Mouse (Mus musculus): ENCODE data around the gene Sgce. TPM values are rescaled to one million over a fixed set of nuclear protein-coding genes. Genes with fewer than 3 reads are reported as not detected.

The Sgce gene
- total RNA-seq (2012; rRNA removed), result not detected in 2 replicates
- not detected for polyA plus RNA-seq (2012; ENCODE audit: insufficient read depth in 1 of 2, insufficient read length in 2 of 2, low read depth in 1 of 2, low replicate concordance in 2 of 2, missing spikeins in 1 of 2)

- Histone ChIP-seq H3K27me3 (ENCODE audit: control insufficient read depth in 1 of 2, insufficient read depth in 2 of 2, low read length in 2 of 2) (peaks cover 0 to 4% of the 10 kb centered on the region in 2 experiments; a peak in 3 of 4 replicates), H3K4me1 (ENCODE audit: control insufficient read depth in 1 of 2, insufficient read depth in 2 of 2, low read length in 2 of 2) (no peaks in the 10 kb centered on the region), H3K9ac (ENCODE audit: control insufficient read depth, low read depth, low read length, poor library complexity, severe bottlenecking) (no peak within 1 kb of the TSS), H3K9me3 (replicated peaks; ENCODE audit: insufficient read depth, low read length) (no peaks in the 10 kb centered on the region), H3K27ac (ENCODE audit: control insufficient read depth, low read depth, low read length) (no peak within 1 kb of the TSS), H3K36me3 (ENCODE audit: control insufficient read depth in 1 of 2, insufficient read depth in 2 of 2, low read length in 2 of 2) (no peaks in the 10 kb centered on the region), H3K4me3 (ENCODE audit: control insufficient read depth in 1 of 2, insufficient read depth in 1 of 2, low read depth in 2 of 2, low read length in 2 of 2) (no peak within 1 kb of the TSS), H3K79me2 (ENCODE audit: control insufficient read depth, insufficient read depth, low read length, poor library complexity) (no peaks in the 10 kb centered on the region)
- TF ChIP-seq POLR2AphosphoS5 (IDR thresholded peaks at IDR 0.05; ENCODE audit: borderline replicate concordance, low read depth, low read length) (no peak), RCOR1 (IDR thresholded peaks at IDR 0.05; ENCODE audit: low read depth, low read length) (no peak), NRF1 (IDR thresholded peaks at IDR 0.05; ENCODE audit: insufficient read depth, low read depth, low read length, poor library complexity, severe bottlenecking) (no peak), E2F4 (IDR thresholded peaks at IDR 0.05; ENCODE audit: borderline replicate concordance, low read depth, low read length) (no peak), SIN3A (IDR thresholded peaks at IDR 0.05; ENCODE audit: low read length) (no peak), EP300 (IDR thresholded peaks at IDR 0.05; ENCODE audit: low read depth in 1 of 2, low read length in 2 of 2) (no peak), MAFK (IDR thresholded peaks at IDR 0.05; ENCODE audit: borderline replicate concordance, low read depth, low read length) (no peak), TCF12 (IDR thresholded peaks at IDR 0.05; ENCODE audit: low read depth, low read length) (no peak), KAT2A (conservative IDR thresholded peaks at IDR 0.05; ENCODE audit: low read depth, low read length) (no peak), SMC3 (IDR thresholded peaks at IDR 0.05; ENCODE audit: low read depth, low read length) (no peak), MXI1 (IDR thresholded peaks at IDR 0.05; ENCODE audit: low read depth, low read length) (no peak), TBP (IDR thresholded peaks at IDR 0.05; ENCODE audit: low read depth, low read length) (no peak), MAZ (IDR thresholded peaks at IDR 0.05; ENCODE audit: low read depth, low read length) (no peak)
- DNase-seq (ENCODE audit: low read depth, low spot score), result no peak
Observed at GRCm38 (mm10) chr6:4746696-4747439, at the start of gene Sgce, which contains the start of gene Peg10. Gene Sgce, minus strand, starts transcription at chr6:4747207. Gene Peg10, plus strand, starts transcription at chr6:4747306.

GRCm38 (mm10) chr6:4796281-4796680, 49.3 kb upstream of the Sgce start:
- Histone ChIP-seq H3K36me3 (ENCODE audit: control insufficient read depth in 1 of 2, insufficient read depth in 2 of 2, low read length in 2 of 2) (no peaks in the 10 kb centered on the region; a peak in 1 of 4 replicates), H3K4me1 (ENCODE audit: control insufficient read depth in 1 of 2, insufficient read depth in 2 of 2, low read length in 2 of 2) (no peaks in the 10 kb centered on the region; a peak in 1 of 4 replicates), H3K9ac (ENCODE audit: control insufficient read depth, low read depth, low read length, poor library complexity, severe bottlenecking) (no peak overlapping the region), H3K4me3 (ENCODE audit: control insufficient read depth in 1 of 2, insufficient read depth in 1 of 2, low read depth in 2 of 2, low read length in 2 of 2) (no peak overlapping the region), H3K9me3 (replicated peaks; ENCODE audit: insufficient read depth, low read length) (no peaks in the 10 kb centered on the region), H3K27ac (ENCODE audit: control insufficient read depth, low read depth, low read length) (no peak overlapping the region), H3K27me3 (ENCODE audit: control insufficient read depth in 1 of 2, insufficient read depth in 2 of 2, low read length in 2 of 2) (no peaks in the 10 kb centered on the region; a peak in 1 of 4 replicates), H3K79me2 (ENCODE audit: control insufficient read depth, insufficient read depth, low read length, poor library complexity) (no peaks in the 10 kb centered on the region)
- DNase-seq (ENCODE audit: low read depth, low spot score), result no peak
- TF ChIP-seq JUND (IDR thresholded peaks at IDR 0.05; ENCODE audit: low read depth, low read length), result no peak
- TF ChIP-seq MXI1 (IDR thresholded peaks at IDR 0.05; ENCODE audit: low read depth, low read length), result no peak
- TF ChIP-seq MAZ (IDR thresholded peaks at IDR 0.05; ENCODE audit: low read depth, low read length), result no peak
- no peak for TF ChIP-seq RCOR1 (IDR thresholded peaks at IDR 0.05; ENCODE audit: low read depth, low read length)
- no peak for TF ChIP-seq NELFE (IDR thresholded peaks at IDR 0.05; ENCODE audit: low read depth, low read length)
- TF ChIP-seq ZC3H11A (IDR thresholded peaks at IDR 0.05; ENCODE audit: low read depth, low read length), result no peak
- no peak for TF ChIP-seq HCFC1 (IDR thresholded peaks at IDR 0.05; ENCODE audit: low read depth, low read length)
- TF ChIP-seq GATA1 (IDR thresholded peaks at IDR 0.05; ENCODE audit: low read depth, low read length), result no peak

All from MEL (cell line).